Mouse (Mus musculus) frontal cortex, postnatal 25 days (tissue): ENCODE data around the gene Pde4d.

Experiments used
- DNase-seq, 2 experiments: peaks; one replicate each; pipeline ENCODE4 v3.0.0; 2022; ENCODE audit warnings: low spot score in 2 of 2

The Pde4d gene

GRCm38 (mm10) chr13:109752236-109752863, 1302.6 kb downstream of the Pde4d start:
- no peak for DNase-seq

GRCm38 (mm10) chr13:109756854-109757253, 1307.1 kb downstream of the Pde4d start:
- no peak for DNase-seq

GRCm38 (mm10) chr13:109759201-109759600, 1309.5 kb downstream of the Pde4d start:
- DNase-seq, result no peak

- DNase-seq, result no peak
Measured at GRCm38 (mm10) chr13:109761081-109761480, 1311.3 kb downstream of the Pde4d start.

- no peak for DNase-seq
Measured at GRCm38 (mm10) chr13:109774791-109775190, 1325.0 kb downstream of the Pde4d start.

GRCm38 (mm10) chr13:109775197-109775596, 1325.4 kb downstream of the Pde4d start:
- no peak for DNase-seq

- DNase-seq, result peak; percentile 86 to 92
Measured at GRCm38 (mm10) chr13:109776116-109776515, 1326.4 kb downstream of the Pde4d start.

GRCm38 (mm10) chr13:109776995-109777394, 1327.2 kb downstream of the Pde4d start:
- no peak for DNase-seq

- DNase-seq, result no peak
Measured at GRCm38 (mm10) chr13:109777441-109777840, 1327.7 kb downstream of the Pde4d start.

GRCm38 (mm10) chr13:109778297-109778835, 1328.6 kb downstream of the Pde4d start:
- no peak for DNase-seq

GRCm38 (mm10) chr13:109781466-109781865, 1331.7 kb downstream of the Pde4d start:
- DNase-seq, result no peak

- no peak for DNase-seq
Measured at GRCm38 (mm10) chr13:109788604-109789003, 1338.9 kb downstream of the Pde4d start.

- no peak for DNase-seq
Measured at GRCm38 (mm10) chr13:109789151-109789550, 1339.4 kb downstream of the Pde4d start.

- DNase-seq, result no peak
Measured at GRCm38 (mm10) chr13:109790045-109790715, 1340.4 kb downstream of the Pde4d start.

GRCm38 (mm10) chr13:109793918-109794317, 1344.2 kb downstream of the Pde4d start:
- DNase-seq, result no peak

GRCm38 (mm10) chr13:109798651-109799050, 1348.9 kb downstream of the Pde4d start:
- no peak for DNase-seq

GRCm38 (mm10) chr13:109802201-109802600, 1352.5 kb downstream of the Pde4d start:
- no peak for DNase-seq

- no peak for DNase-seq
Measured at GRCm38 (mm10) chr13:109806193-109806966, 1356.6 kb downstream of the Pde4d start.

- DNase-seq, result no peak
Measured at GRCm38 (mm10) chr13:109807036-109807435, 1357.3 kb downstream of the Pde4d start.

GRCm38 (mm10) chr13:109807446-109807845, 1357.7 kb downstream of the Pde4d start:
- no peak for DNase-seq

- no peak for DNase-seq
Measured at GRCm38 (mm10) chr13:109808039-109808438, 1358.3 kb downstream of the Pde4d start.

GRCm38 (mm10) chr13:109808946-109809345, 1359.2 kb downstream of the Pde4d start:
- no peak for DNase-seq
